Mouse (Mus musculus): ENCODE results near the gene Was. TPM values are rescaled to one million over a fixed set of nuclear protein-coding genes. Genes with fewer than 3 reads are reported as not detected.

The Was gene
- polyA plus RNA-seq, 1 experiment from 2014 or later = 0.26 TPM

Other genes starting within 250 kb of the Was start
- gene Otud5, start 249.1 kb downstream of the Was start, polyA plus RNA-seq (2014; fragmentation: Nextera tagmentation; extraction: Ambion mirVana) = 33.9 and 34.8 TPM in 2 replicates
- gene Pim2, start 212.2 kb downstream of the Was start, polyA plus RNA-seq (2014; fragmentation: Nextera tagmentation; extraction: Ambion mirVana) = 13.2 and 13.3 TPM in 2 replicates
- 10.1 and 11.2 TPM in 2 replicates for gene Slc35a2, start 206.5 kb downstream of the Was start, polyA plus RNA-seq (2014; fragmentation: Nextera tagmentation; extraction: Ambion mirVana)
- gene Pqbp1, start 191.2 kb downstream of the Was start, polyA plus RNA-seq (2014; fragmentation: Nextera tagmentation; extraction: Ambion mirVana) = 143 and 160 TPM in 2 replicates
- gene Timm17b, start 191.1 kb downstream of the Was start, polyA plus RNA-seq (2014; fragmentation: Nextera tagmentation; extraction: Ambion mirVana) = 163 and 179 TPM in 2 replicates
- not detected in 2 replicates for gene Gm10491, start 182.7 kb downstream of the Was start, polyA plus RNA-seq (2014; fragmentation: Nextera tagmentation; extraction: Ambion mirVana)
- gene Gm10490, start 181.0 kb downstream of the Was start, polyA plus RNA-seq (2014; fragmentation: Nextera tagmentation; extraction: Ambion mirVana) = not detected in 2 replicates
- 21.9 and 26.9 TPM in 2 replicates for gene Pcsk1n, start 170.7 kb downstream of the Was start, polyA plus RNA-seq (2014; fragmentation: Nextera tagmentation; extraction: Ambion mirVana)
- gene Eras, start 161.9 kb downstream of the Was start, polyA plus RNA-seq (2014; fragmentation: Nextera tagmentation; extraction: Ambion mirVana) = not detected in 2 replicates
- 58.4 and 60.4 TPM in 2 replicates for gene Hdac6, start 142.6 kb downstream of the Was start, polyA plus RNA-seq (2014; fragmentation: Nextera tagmentation; extraction: Ambion mirVana)
- gene Gata1, start 112.4 kb downstream of the Was start, polyA plus RNA-seq (2014; fragmentation: Nextera tagmentation; extraction: Ambion mirVana) = 4.8 and 5.2 TPM in 2 replicates
- gene Glod5, start 72.0 kb downstream of the Was start, polyA plus RNA-seq (2014; fragmentation: Nextera tagmentation; extraction: Ambion mirVana) = not detected in 2 replicates
- 80.8 and 82.6 TPM in 2 replicates for gene Suv39h1, start 15.7 kb downstream of the Was start, polyA plus RNA-seq (2014; fragmentation: Nextera tagmentation; extraction: Ambion mirVana)
- 21.9 and 23.4 TPM in 2 replicates for gene Wdr13, start 42.4 kb upstream of the Was start, polyA plus RNA-seq (2014; fragmentation: Nextera tagmentation; extraction: Ambion mirVana)
- gene Rbm3, start 55.4 kb upstream of the Was start, polyA plus RNA-seq (2014; fragmentation: Nextera tagmentation; extraction: Ambion mirVana) = 439 and 458 TPM in 2 replicates
- 11.5 and 11.6 TPM in 2 replicates for gene Tbc1d25, start 85.7 kb upstream of the Was start, polyA plus RNA-seq (2014; fragmentation: Nextera tagmentation; extraction: Ambion mirVana)
- gene Ebp, start 103.0 kb upstream of the Was start, polyA plus RNA-seq (2014; fragmentation: Nextera tagmentation; extraction: Ambion mirVana) = 32.0 and 36.1 TPM in 2 replicates
- gene Porcn, start 116.0 kb upstream of the Was start, polyA plus RNA-seq (2014; fragmentation: Nextera tagmentation; extraction: Ambion mirVana) = 14.7 and 15.9 TPM in 2 replicates
- gene Ftsj1, start 161.9 kb upstream of the Was start, polyA plus RNA-seq (2014; fragmentation: Nextera tagmentation; extraction: Ambion mirVana) = 40.2 and 44.3 TPM in 2 replicates
- 5.2 and 5.3 TPM in 2 replicates for gene Slc38a5, start 180.6 kb upstream of the Was start, polyA plus RNA-seq (2014; fragmentation: Nextera tagmentation; extraction: Ambion mirVana)
- gene Ssxb10, start 236.9 kb upstream of the Was start, polyA plus RNA-seq (2014; fragmentation: Nextera tagmentation; extraction: Ambion mirVana) = not detected in 2 replicates

All from midbrain, embryonic 11.5 days (tissue).